Mouse (Mus musculus): ENCODE measurements around the gene Tab1. TPM values are rescaled to one million over a fixed set of nuclear protein-coding genes. Genes with fewer than 3 reads are reported as not detected.

Tab1 gene
- polyA plus RNA-seq, 1 experiment, result 2.2 TPM

DNA sequence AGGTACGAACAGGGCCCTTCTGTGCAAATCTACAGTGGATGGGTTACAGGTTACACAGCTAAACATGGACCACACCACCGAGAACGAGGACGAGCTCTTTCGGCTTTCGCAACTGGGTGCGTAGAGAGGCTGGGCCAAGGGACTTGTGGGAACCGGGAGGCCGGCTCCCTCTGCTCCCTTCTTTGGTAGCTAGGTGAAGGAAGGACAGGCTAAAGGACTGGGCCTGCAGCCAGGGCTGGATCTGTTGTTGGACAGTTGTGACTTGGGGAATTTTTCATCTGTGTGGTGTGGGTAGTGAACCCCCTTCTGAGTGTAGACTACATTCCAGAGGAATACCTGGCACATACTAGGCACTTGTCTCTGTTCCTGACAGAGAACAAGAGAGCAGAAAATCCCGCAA is 19.7 kb downstream of the Tab1 start:
- no peaks in the 10 kb centered on the region for H3K9me3 ChIP-seq (ENCODE audit: control insufficient read depth, low read length)
- H3K27me3 ChIP-seq (ENCODE audit: control insufficient read depth), result no peaks in the 10 kb centered on the region
- TF ChIP-seq GATA1 (IDR thresholded peaks at IDR 0.05; ENCODE audit: low read length), result no peak
- no peak for TF ChIP-seq TAL1 (IDR thresholded peaks at IDR 0.05; ENCODE audit: low read length)
- peaks cover 3% of the 10 kb centered on the region for H3K4me1 ChIP-seq (ENCODE audit: control insufficient read depth)
- H3K4me3 ChIP-seq (replicated peaks), result no peak overlapping the region
- H3K36me3 ChIP-seq (ENCODE audit: control insufficient read depth), result peaks cover 99% of the 10 kb centered on the region

DNA sequence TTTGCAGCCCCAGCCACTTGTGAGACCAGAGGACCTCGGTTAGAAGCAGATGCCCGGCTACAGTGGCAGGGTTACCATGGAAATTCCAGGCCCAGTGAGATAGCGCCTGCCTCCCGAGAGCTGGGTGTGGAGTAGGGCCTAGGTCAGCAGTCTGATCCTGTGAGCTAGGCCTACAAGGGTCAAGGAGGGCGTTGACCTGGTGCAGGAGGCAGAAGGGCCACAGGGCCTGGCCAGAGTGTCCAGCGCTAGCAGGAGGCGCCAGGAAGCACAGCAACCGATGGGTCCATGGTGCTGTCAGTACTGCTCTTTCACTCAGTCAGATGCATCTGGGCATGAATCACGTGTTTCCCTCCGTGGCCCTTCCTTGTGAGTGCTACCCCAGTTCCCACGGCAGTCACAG is 20.8 kb downstream of the Tab1 start:
- Histone ChIP-seq H3K36me3 (ENCODE audit: control insufficient read depth) (peaks cover 99% of the 10 kb centered on the region), H3K4me1 (ENCODE audit: control insufficient read depth) (no peaks in the 10 kb centered on the region), H3K4me3 (replicated peaks) (no peak overlapping the region), H3K9me3 (ENCODE audit: control insufficient read depth, low read length) (no peaks in the 10 kb centered on the region), H3K27me3 (ENCODE audit: control insufficient read depth) (no peaks in the 10 kb centered on the region)
- TF ChIP-seq GATA1 (IDR thresholded peaks at IDR 0.05; ENCODE audit: low read length) (no peak), TAL1 (IDR thresholded peaks at IDR 0.05; ENCODE audit: low read length) (no peak)

- TF ChIP-seq TAL1 (IDR thresholded peaks at IDR 0.05; ENCODE audit: low read length) (no peak), GATA1 (IDR thresholded peaks at IDR 0.05; ENCODE audit: low read length) (no peak)
- no peaks in the 10 kb centered on the region; the same call in 1 of the 2 replicates for H3K4me1 ChIP-seq (ENCODE audit: control insufficient read depth)
- no peak overlapping the region for H3K4me3 ChIP-seq (replicated peaks)
- H3K27me3 ChIP-seq (ENCODE audit: control insufficient read depth), result no peaks in the 10 kb centered on the region
- peaks cover 99% of the 10 kb centered on the region for H3K36me3 ChIP-seq (ENCODE audit: control insufficient read depth)
- H3K9me3 ChIP-seq (ENCODE audit: control insufficient read depth, low read length), result no peaks in the 10 kb centered on the region
Observed at GRCm38 (mm10) chr15:80155707-80156106, 22.8 kb downstream of the Tab1 start.

- H3K4me3 ChIP-seq (replicated peaks), result no peak overlapping the region
- TF ChIP-seq TAL1 (IDR thresholded peaks at IDR 0.05; ENCODE audit: low read length) (no peak), GATA1 (IDR thresholded peaks at IDR 0.05; ENCODE audit: low read length) (no peak)
- H3K9me3 ChIP-seq (ENCODE audit: control insufficient read depth, low read length), result no peaks in the 10 kb centered on the region
- no peaks in the 10 kb centered on the region for H3K27me3 ChIP-seq (ENCODE audit: control insufficient read depth)
- no peaks in the 10 kb centered on the region; the same call in 1 of the 2 replicates for H3K4me1 ChIP-seq (ENCODE audit: control insufficient read depth)
- peaks cover 100% of the 10 kb centered on the region for H3K36me3 ChIP-seq (ENCODE audit: control insufficient read depth)
Observed at GRCm38 (mm10) chr15:80157197-80157943, 24.4 kb downstream of the Tab1 start.

DNA sequence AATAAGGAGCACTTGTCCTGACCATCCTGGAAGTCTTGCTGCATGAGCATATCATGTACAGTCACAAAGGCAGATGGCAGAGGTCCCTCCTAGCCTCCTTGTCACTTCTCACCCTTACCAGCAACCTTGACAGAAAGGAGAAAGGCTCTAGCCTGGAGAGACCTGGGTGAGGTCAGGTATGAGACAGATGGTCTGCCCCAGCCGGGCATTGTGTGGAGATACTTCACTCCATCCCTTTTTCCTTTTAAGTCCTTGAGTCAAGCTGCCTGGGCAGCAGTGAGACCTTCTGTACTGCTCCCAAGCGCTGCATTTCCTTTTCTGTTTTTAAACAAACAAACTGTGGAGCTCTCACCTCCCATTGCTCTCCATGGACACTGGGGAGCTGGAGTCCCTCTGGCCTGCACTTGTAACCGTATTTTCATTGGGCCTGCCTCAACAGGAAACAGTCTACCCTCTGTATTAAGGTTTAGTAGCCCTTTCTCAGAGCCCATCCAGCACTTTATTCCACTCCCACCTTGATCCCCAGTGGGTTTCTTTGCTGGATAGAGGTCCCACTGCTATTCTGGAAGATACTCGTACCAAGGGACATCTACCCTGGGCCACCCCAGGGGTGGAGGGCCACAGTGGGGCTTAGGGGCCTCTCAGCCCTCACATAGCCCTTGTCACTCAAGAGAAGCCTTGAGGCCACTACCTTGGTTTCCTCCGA is 25.2 kb downstream of the Tab1 start:
- Histone ChIP-seq H3K9me3 (ENCODE audit: control insufficient read depth, low read length) (no peaks in the 10 kb centered on the region), H3K36me3 (ENCODE audit: control insufficient read depth) (peaks cover 100% of the 10 kb centered on the region), H3K27me3 (ENCODE audit: control insufficient read depth) (no peaks in the 10 kb centered on the region), H3K4me1 (ENCODE audit: control insufficient read depth) (no peaks in the 10 kb centered on the region; the same call in 1 of the 2 replicates), H3K4me3 (replicated peaks) (no peak overlapping the region)
- no peak for TF ChIP-seq TAL1 (IDR thresholded peaks at IDR 0.05; ENCODE audit: low read length)
- no peak for TF ChIP-seq GATA1 (IDR thresholded peaks at IDR 0.05; ENCODE audit: low read length)

DNA sequence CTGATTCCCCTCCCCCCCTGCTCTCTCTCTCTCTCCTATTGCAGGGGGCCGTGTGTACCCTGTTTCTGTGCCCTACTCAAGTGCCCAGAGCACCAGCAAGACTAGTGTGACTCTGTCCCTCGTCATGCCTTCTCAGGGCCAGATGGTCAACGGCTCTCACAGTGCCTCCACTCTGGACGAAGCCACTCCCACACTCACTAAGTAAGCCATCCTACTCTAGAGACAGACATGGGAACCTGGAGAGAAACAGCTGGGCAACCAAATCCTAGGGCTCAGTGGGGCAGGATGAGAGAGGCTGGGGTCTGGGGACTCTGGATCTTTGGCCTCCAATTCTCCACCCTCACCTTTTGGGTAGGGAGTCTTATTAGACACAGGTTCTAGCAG is 25.8 kb downstream of the Tab1 start:
- TF ChIP-seq TAL1 (IDR thresholded peaks at IDR 0.05; ENCODE audit: low read length), result no peak
- TF ChIP-seq GATA1 (IDR thresholded peaks at IDR 0.05; ENCODE audit: low read length), result no peak
- H3K36me3 ChIP-seq (ENCODE audit: control insufficient read depth), result peaks cover 95% of the 10 kb centered on the region
- H3K4me1 ChIP-seq (ENCODE audit: control insufficient read depth), result no peaks in the 10 kb centered on the region; the same call in 1 of the 2 replicates
- H3K4me3 ChIP-seq (replicated peaks), result no peak overlapping the region
- no peaks in the 10 kb centered on the region for H3K9me3 ChIP-seq (ENCODE audit: control insufficient read depth, low read length)
- H3K27me3 ChIP-seq (ENCODE audit: control insufficient read depth), result no peaks in the 10 kb centered on the region

GRCm38 (mm10) chr15:80159286-80159901 is 26.5 kb downstream of the Tab1 start:
- no peaks in the 10 kb centered on the region; the same call in 1 of the 2 replicates for H3K4me1 ChIP-seq (ENCODE audit: control insufficient read depth)
- H3K9me3 ChIP-seq (ENCODE audit: control insufficient read depth, low read length), result no peaks in the 10 kb centered on the region
- H3K4me3 ChIP-seq (replicated peaks), result no peak overlapping the region
- H3K36me3 ChIP-seq (ENCODE audit: control insufficient read depth), result peaks cover 88% of the 10 kb centered on the region
- H3K27me3 ChIP-seq (ENCODE audit: control insufficient read depth), result no peaks in the 10 kb centered on the region
- TF ChIP-seq TAL1 (IDR thresholded peaks at IDR 0.05; ENCODE audit: low read length) (no peak), GATA1 (IDR thresholded peaks at IDR 0.05; ENCODE audit: low read length) (no peak)

- peaks cover 80% of the 10 kb centered on the region for H3K36me3 ChIP-seq (ENCODE audit: control insufficient read depth)
- no peaks in the 10 kb centered on the region; the same call in 1 of the 2 replicates for H3K4me1 ChIP-seq (ENCODE audit: control insufficient read depth)
- no peaks in the 10 kb centered on the region for H3K9me3 ChIP-seq (ENCODE audit: control insufficient read depth, low read length)
- H3K4me3 ChIP-seq (replicated peaks), result no peak overlapping the region
- no peak for TF ChIP-seq GATA1 (IDR thresholded peaks at IDR 0.05; ENCODE audit: low read length)
- TF ChIP-seq TAL1 (IDR thresholded peaks at IDR 0.05; ENCODE audit: low read length), result no peak
- H3K27me3 ChIP-seq (ENCODE audit: control insufficient read depth), result no peaks in the 10 kb centered on the region
Observed at GRCm38 (mm10) chr15:80160223-80160622, 27.3 kb downstream of the Tab1 start.

DNA sequence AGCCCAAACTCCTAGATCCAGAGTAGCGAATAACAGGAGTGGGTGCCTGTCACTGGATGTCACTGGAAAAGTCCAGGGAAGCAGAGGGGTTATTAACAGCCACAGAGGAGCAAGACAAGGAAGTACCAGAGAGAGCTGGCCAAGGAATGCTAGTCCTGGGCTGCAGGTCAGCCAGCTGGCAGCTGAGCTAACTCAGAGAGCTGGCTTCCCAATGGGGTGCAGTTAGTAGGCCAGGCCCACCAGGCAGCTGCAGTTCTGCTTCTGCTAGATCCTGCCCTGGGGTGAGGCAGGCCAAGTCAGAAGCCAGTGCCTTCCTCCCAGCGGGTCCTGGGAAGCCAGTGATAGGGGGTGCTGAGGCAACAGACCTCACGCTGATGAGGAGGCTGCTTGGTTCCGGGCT is 27.8 kb downstream of the Tab1 start:
- no peak overlapping the region for H3K4me3 ChIP-seq (replicated peaks)
- TF ChIP-seq TAL1 (IDR thresholded peaks at IDR 0.05; ENCODE audit: low read length), result no peak
- no peak for TF ChIP-seq GATA1 (IDR thresholded peaks at IDR 0.05; ENCODE audit: low read length)
- no peaks in the 10 kb centered on the region for H3K27me3 ChIP-seq (ENCODE audit: control insufficient read depth)
- no peaks in the 10 kb centered on the region for H3K9me3 ChIP-seq (ENCODE audit: control insufficient read depth, low read length)
- H3K4me1 ChIP-seq (ENCODE audit: control insufficient read depth), result no peaks in the 10 kb centered on the region; the same call in 1 of the 2 replicates
- peaks cover 75% of the 10 kb centered on the region for H3K36me3 ChIP-seq (ENCODE audit: control insufficient read depth)
